Mouse (Mus musculus) hindbrain, embryonic 13.5 days (tissue): ENCODE results near the gene Zfp687. TPM values are rescaled to one million over a fixed set of nuclear protein-coding genes. Genes with fewer than 3 reads are reported as not detected.
A peak's percentile ranks its signal among the peaks of the same experiment; 100 is the strongest.

ENCODE experiments used
- ATAC-seq: fragments of 200-750 bp; cut with Nextera tagmentation; 2 replicates; pipeline ENCODE4 v1.8.0; 2017; ENCODE audit warnings: moderate TSS enrichment; ENCODE audit not compliant: low FRiP score
- H3K27ac ChIP-seq: fragments of 300-500 bp; sonication (generic); 2 replicates; pipeline ENCODE4 v1.5.1; 2015; ENCODE audit warnings: inconsistent platforms, mild to moderate bottlenecking, moderate library complexity
- H3K27me3 ChIP-seq: fragments of 300-500 bp; sonication (generic); 2 replicates; pipeline ENCODE4 v1.6.1; 2015; ENCODE audit warnings: mild to moderate bottlenecking, inconsistent platforms
- H3K36me3 ChIP-seq: fragments of 300-500 bp; sonication (generic); 2 replicates; pipeline ENCODE4 v1.6.1; 2015; ENCODE audit warnings: mild to moderate bottlenecking, inconsistent platforms
- H3K4me1 ChIP-seq: fragments of 300-500 bp; sonication (generic); replicated peaks from 2 replicates; pipeline ENCODE4 v1.6.1; 2015; ENCODE audit warnings: inconsistent platforms
- H3K4me2 ChIP-seq: fragments of 300-500 bp; sonication (generic); 2 replicates; pipeline ENCODE4 v1.6.1; 2015; ENCODE audit warnings: inconsistent platforms, mild to moderate bottlenecking, moderate library complexity
- H3K4me3 ChIP-seq: fragments of 300-500 bp; sonication (generic); 2 replicates; pipeline ENCODE4 v1.5.1; 2015; ENCODE audit warnings: mild to moderate bottlenecking, inconsistent platforms
- H3K9ac ChIP-seq: fragments of 300-500 bp; sonication (generic); 2 replicates; pipeline ENCODE4 v1.6.1; 2015; ENCODE audit warnings: mild to moderate bottlenecking, inconsistent platforms
- H3K9me3 ChIP-seq: fragments of 300-500 bp; sonication (generic); 2 replicates; pipeline ENCODE4 v1.6.1; 2016; ENCODE audit warnings: inconsistent platforms
- WGBS: fragments of 180-500 bp; shearing (Covaris S2); methylation state at CpG from one replicate; pipeline ENCODE4 v1.1.7; 2015; 5-methylcytosine and 5-hydroxymethylcytosine counted together
- polyA plus RNA-seq: library from polyadenylated mRNA; unstranded; fragments of >200 nt; fragmentation: Nextera tagmentation; extraction: Ambion mirVana; gene quantifications from 2 replicates; pipeline ENCODE4 v1.2.1, GENCODE M21; 2015

The Zfp687 gene
- polyA plus RNA-seq = 21.6 and 22.8 TPM in 2 replicates

GRCm38 (mm10) chr3:95015337-95015872, at the start of gene Zfp687:
Gene Zfp687 (minus strand): TSS chr3:95015448.
- peak within 1 kb of the TSS; percentile 98 for H3K4me2 ChIP-seq
- peaks cover 19% of the 10 kb centered on the region for H3K36me3 ChIP-seq
- under 1% methylated on average over 36 of the region's 37 CpGs for WGBS
- H3K27me3 ChIP-seq = no peaks in the 10 kb centered on the region
- peak within 1 kb of the TSS; percentile 80 for H3K4me3 ChIP-seq
- H3K9ac ChIP-seq = peak within 1 kb of the TSS; percentile 88
- H3K9me3 ChIP-seq = no peaks in the 10 kb centered on the region
- H3K4me1 ChIP-seq = peaks cover 28% of the 10 kb centered on the region
- peak; percentile 99 for ATAC-seq
- H3K27ac ChIP-seq = peak within 1 kb of the TSS; percentile 96

GRCm38 (mm10) chr3:95063741-95064140, 48.5 kb upstream of the Zfp687 start:
- H3K9me3 ChIP-seq = no peaks in the 10 kb centered on the region
- no peak overlapping the region for H3K27ac ChIP-seq
- no peak for ATAC-seq
- no peaks in the 10 kb centered on the region for H3K27me3 ChIP-seq
- H3K36me3 ChIP-seq = peaks cover 94% of the 10 kb centered on the region
- H3K4me2 ChIP-seq = no peak overlapping the region
- 96% methylated on average over 4 of the region's 4 CpGs for WGBS
- H3K9ac ChIP-seq = no peak overlapping the region
- no peaks in the 10 kb centered on the region for H3K4me1 ChIP-seq
- H3K4me3 ChIP-seq = no peak overlapping the region

DNA sequence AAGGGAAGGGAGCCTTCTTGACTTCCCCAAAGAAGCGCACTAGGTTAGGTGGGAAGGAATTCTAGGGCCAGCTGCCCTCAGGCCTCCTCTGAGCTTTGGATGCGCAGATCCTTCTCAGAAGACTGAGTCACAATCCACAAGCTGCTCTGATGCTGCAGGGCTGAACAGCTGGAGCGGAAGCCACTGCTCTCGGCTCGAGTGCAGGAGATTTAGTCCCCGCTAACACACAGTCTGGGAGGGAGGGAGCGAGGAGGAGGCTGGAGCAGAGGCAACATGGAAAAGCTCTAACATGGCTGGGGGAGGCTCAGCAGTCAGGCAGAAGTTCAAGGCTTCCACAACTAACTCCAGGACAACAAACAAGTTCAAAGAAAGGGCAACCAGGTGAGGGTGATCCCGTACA, 42.8 kb upstream of the Zfp687 start:
- WGBS = 82% methylated on average over 8 of the region's 8 CpGs

DNA sequence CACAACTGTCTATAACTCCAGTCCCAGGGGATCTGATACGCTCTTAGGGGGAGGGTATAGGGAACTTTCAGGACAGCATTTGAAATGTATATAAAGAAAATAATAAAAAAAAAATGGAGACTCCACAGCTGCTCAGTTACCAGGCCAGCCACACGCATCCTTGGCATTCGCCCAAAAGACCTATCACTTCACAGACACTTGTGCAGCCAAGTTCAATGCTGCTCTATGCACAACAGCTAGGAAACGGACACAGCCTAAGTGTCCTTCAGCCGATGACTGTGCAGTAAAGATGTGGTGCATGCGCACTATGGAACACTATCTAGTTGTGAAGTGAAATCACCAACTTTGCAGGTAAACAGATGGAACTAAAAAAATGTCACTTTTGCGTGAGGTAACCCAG, 41.0 kb upstream of the Zfp687 start:
- H3K27ac ChIP-seq = no peak overlapping the region
- no peak overlapping the region for H3K4me2 ChIP-seq
- H3K36me3 ChIP-seq = peaks cover 44% of the 10 kb centered on the region
- H3K27me3 ChIP-seq = no peaks in the 10 kb centered on the region
- no peak for ATAC-seq
- 96% methylated on average over 7 of the region's 7 CpGs for WGBS
- no peaks in the 10 kb centered on the region for H3K9me3 ChIP-seq
- H3K4me1 ChIP-seq = peaks cover 7% of the 10 kb centered on the region
- H3K9ac ChIP-seq = no peak overlapping the region
- no peak overlapping the region for H3K4me3 ChIP-seq

More for the DNA sequence above, 42.8 kb upstream of the Zfp687 start:
- Histone ChIP-seq H3K4me3 (no peak overlapping the region), H3K36me3 (peaks cover 62% of the 10 kb centered on the region), H3K27me3 (no peaks in the 10 kb centered on the region), H3K9me3 (no peaks in the 10 kb centered on the region), H3K27ac (no peak overlapping the region), H3K4me1 (peaks cover 7% of the 10 kb centered on the region), H3K9ac (no peak overlapping the region), H3K4me2 (no peak overlapping the region)
- ATAC-seq = no peak

- no peak overlapping the region for H3K4me3 ChIP-seq
- 59% methylated on average over 10 of the region's 10 CpGs for WGBS
- H3K9ac ChIP-seq = no peak overlapping the region
- H3K4me1 ChIP-seq = peaks cover 7% of the 10 kb centered on the region
- ATAC-seq = no peak
- no peaks in the 10 kb centered on the region for H3K27me3 ChIP-seq
- no peak overlapping the region for H3K4me2 ChIP-seq
- peaks cover 28% of the 10 kb centered on the region for H3K36me3 ChIP-seq
- no peaks in the 10 kb centered on the region for H3K9me3 ChIP-seq
- no peak overlapping the region for H3K27ac ChIP-seq
These were observed 39.4 kb upstream of the Zfp687 start for GRCm38 (mm10) chr3:95054481-95055260.

- H3K27ac ChIP-seq = no peak overlapping the region
- no peaks in the 10 kb centered on the region for H3K9me3 ChIP-seq
- no peak overlapping the region for H3K4me3 ChIP-seq
- WGBS = 48% methylated on average over 3 of the region's 3 CpGs
- H3K4me2 ChIP-seq = no peak overlapping the region
- no peak overlapping the region for H3K9ac ChIP-seq
- H3K27me3 ChIP-seq = no peaks in the 10 kb centered on the region
- ATAC-seq = peak; percentile 43; the same call in 1 of the 2 replicates
- peaks cover 7% of the 10 kb centered on the region for H3K4me1 ChIP-seq
- peaks cover 18% of the 10 kb centered on the region for H3K36me3 ChIP-seq
These were observed 38.5 kb upstream of the Zfp687 start for GRCm38 (mm10) chr3:95053701-95054100.

DNA sequence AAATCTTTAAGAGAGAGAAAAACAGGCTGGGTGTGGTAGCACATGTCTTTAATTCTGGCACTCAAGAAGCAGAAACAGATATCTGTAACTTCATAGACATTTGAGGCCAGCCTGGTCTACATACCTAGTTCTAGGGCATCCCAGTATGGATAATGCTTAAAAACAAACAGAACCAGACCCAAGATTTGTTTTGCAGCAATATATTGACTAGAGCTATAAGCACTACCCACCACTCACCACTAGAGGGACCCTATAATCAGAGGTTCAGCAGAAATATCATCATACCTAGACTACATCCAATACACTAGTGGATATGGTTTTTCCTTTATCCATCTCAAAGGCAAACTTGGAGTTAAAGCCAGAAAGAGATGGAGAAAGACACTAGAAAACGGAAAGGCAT, 37.7 kb upstream of the Zfp687 start:
- Histone ChIP-seq H3K4me3 (no peak overlapping the region), H3K4me2 (no peak overlapping the region), H3K9me3 (no peaks in the 10 kb centered on the region), H3K27me3 (0 out of 2 replicates have a peak, but pooled peaks cover 3% of the 10 kb centered on the region), H3K36me3 (peaks cover 12% of the 10 kb centered on the region), H3K27ac (no peak overlapping the region), H3K9ac (no peak overlapping the region), H3K4me1 (peaks cover 7% of the 10 kb centered on the region)
- no peak for ATAC-seq
- WGBS = 40% methylated on average over 1 of the region's 1 CpGs

DNA sequence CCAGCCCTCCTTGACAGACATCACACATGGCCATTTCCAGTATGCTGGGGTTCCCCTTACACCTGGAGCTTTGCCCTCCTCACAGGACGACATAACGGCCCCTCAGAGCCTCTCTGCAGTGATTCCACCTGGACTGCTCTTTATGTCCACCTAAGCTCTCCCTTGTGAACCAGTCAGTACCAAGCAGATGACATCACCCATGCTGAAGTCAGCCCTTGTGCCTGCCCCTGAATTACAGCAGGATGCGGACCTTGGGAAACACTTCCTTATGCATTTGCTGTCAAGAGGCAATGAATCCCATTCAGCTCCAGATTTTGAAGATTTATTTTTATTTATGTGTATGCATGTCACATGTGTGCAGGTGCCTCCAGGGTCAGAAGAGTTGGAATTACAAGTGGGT, 32.7 kb upstream of the Zfp687 start:
- no peak overlapping the region for H3K4me3 ChIP-seq
- peaks cover under 1% of the 10 kb centered on the region; the same call in 1 of the 2 replicates for H3K4me1 ChIP-seq
- no peak overlapping the region for H3K9ac ChIP-seq
- no peaks in the 10 kb centered on the region for H3K36me3 ChIP-seq
- no peaks in the 10 kb centered on the region for H3K9me3 ChIP-seq
- no peak overlapping the region for H3K27ac ChIP-seq
- no peak for ATAC-seq
- 83% methylated on average over 3 of the region's 3 CpGs for WGBS
- H3K27me3 ChIP-seq = peaks cover 5% of the 10 kb centered on the region; the same call in 1 of the 2 replicates
- H3K4me2 ChIP-seq = no peak overlapping the region

GRCm38 (mm10) chr3:95046462-95047057, 31.3 kb upstream of the Zfp687 start:
- ATAC-seq = no peak
- WGBS = 91% methylated on average over 11 of the region's 11 CpGs
- peaks cover 5% of the 10 kb centered on the region; the same call in 1 of the 2 replicates for H3K27me3 ChIP-seq
- H3K36me3 ChIP-seq = no peaks in the 10 kb centered on the region
- H3K9me3 ChIP-seq = no peaks in the 10 kb centered on the region
- H3K4me1 ChIP-seq = peaks cover 7% of the 10 kb centered on the region
- no peak overlapping the region for H3K4me3 ChIP-seq
- H3K4me2 ChIP-seq = no peak overlapping the region
- no peak overlapping the region for H3K27ac ChIP-seq
- H3K9ac ChIP-seq = no peak overlapping the region

DNA sequence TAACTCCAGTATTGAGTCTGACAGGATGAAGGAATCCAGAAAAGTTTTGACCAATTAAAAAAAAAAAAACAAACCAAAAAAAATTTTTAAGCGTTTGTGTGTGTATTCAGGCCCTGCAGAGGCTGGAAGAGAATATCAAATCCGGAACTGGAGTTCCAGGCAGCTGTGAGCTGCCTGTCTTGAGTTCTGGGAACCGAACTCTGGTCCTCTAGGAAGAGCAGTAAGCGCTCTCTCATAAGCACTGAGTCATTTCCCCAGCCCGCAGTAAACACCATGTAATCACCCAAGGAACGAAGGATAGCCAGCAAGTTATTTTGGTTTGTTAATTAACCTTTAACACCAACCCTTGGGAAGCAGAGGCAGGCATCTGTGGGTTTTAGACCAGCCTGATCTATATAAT, 28.0 kb upstream of the Zfp687 start:
- WGBS = 77% methylated on average over 6 of the region's 6 CpGs
- H3K4me2 ChIP-seq = peak overlapping the region; percentile 76; the same call in 1 of the 2 replicates
- peaks cover 9% of the 10 kb centered on the region for H3K36me3 ChIP-seq
- peaks cover 11% of the 10 kb centered on the region for H3K4me1 ChIP-seq
- H3K9ac ChIP-seq = no peak overlapping the region
- no peak overlapping the region for H3K4me3 ChIP-seq
- no peak for ATAC-seq
- no peaks in the 10 kb centered on the region for H3K9me3 ChIP-seq
- H3K27ac ChIP-seq = no peak overlapping the region
- peaks cover 3% of the 10 kb centered on the region; the same call in 1 of the 2 replicates for H3K27me3 ChIP-seq

- peak; percentile 67 for ATAC-seq
- Histone ChIP-seq H3K9ac (peak overlapping the region; percentile 61; the same call in 1 of the 2 replicates), H3K9me3 (no peaks in the 10 kb centered on the region), H3K4me2 (peak overlapping the region; percentile 76), H3K4me3 (peak overlapping the region; percentile 82), H3K4me1 (peaks cover 11% of the 10 kb centered on the region), H3K27ac (peak overlapping the region; percentile 71), H3K27me3 (peaks cover 2% of the 10 kb centered on the region; the same call in 1 of the 2 replicates), H3K36me3 (peaks cover 12% of the 10 kb centered on the region)
- WGBS = 40% methylated on average over 7 of the region's 7 CpGs
These were observed 27.6 kb upstream of the Zfp687 start for GRCm38 (mm10) chr3:95042838-95043229.

DNA sequence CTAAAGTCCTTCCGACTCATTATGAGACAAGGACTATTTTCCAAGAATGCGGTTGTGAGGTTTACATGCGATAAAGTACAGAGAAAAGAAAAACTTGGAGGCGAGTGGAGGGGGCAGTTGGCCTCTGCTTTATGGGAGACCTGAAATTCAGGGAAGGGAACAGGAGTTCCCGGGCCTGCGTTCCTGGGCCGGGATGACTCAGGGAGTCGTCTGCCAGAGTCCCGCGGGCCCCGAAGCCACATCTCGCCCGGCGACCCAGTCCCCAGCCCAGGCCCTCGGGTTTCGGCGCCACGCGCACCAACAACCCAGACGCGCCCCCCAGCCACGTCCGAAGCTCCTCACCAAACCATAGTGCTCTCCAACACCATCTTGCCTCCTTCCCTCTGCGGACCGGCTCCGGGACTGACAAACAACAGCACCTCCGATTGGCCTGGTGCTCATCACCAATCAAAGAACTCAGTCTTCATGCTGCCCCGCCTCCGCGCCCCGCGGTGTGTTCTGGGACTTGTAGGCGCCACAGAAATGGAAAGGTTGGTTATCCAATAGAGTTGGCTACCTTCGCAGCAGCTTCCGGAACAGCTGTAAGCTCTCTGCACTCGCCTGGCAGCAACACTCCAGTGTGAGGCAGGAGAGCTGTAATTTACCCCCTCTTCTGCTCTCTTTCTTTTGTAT, 27.1 kb upstream of the Zfp687 start, which contains the start of gene Psmd4:
Gene Psmd4, minus strand, starts transcription at position 449 of the 672 bp plus-strand sequence.
- H3K4me3 ChIP-seq = peak within 1 kb of the TSS; percentile 82
- H3K27me3 ChIP-seq = no peaks in the 10 kb centered on the region
- ATAC-seq = peak; percentile 99

More for the DNA sequence above, 27.1 kb upstream of the Zfp687 start, which contains the start of gene Psmd4:
- WGBS = under 1% methylated on average over 36 of the region's 36 CpGs
- H3K9ac ChIP-seq = peak within 1 kb of the TSS; percentile 89
- peaks cover 11% of the 10 kb centered on the region for H3K4me1 ChIP-seq
- peaks cover 12% of the 10 kb centered on the region for H3K36me3 ChIP-seq
- peak within 1 kb of the TSS; percentile 76 for H3K4me2 ChIP-seq
- peak within 1 kb of the TSS; percentile 71 for H3K27ac ChIP-seq
- no peaks in the 10 kb centered on the region for H3K9me3 ChIP-seq
